Mouse (Mus musculus) CH12F3 (cell line): Measurements from ENCODE around the gene Gal3st4.

ENCODE experiments used
- in situ Hi-C: fragments of 300-500 bp; cut with MboI; formaldehyde crosslinking; loops from 2 replicates; pipeline ENCODE4 v1.14.3; 2020; ENCODE audit warnings: low sequenced_read_pairs

The Gal3st4 gene

GRCm38 (mm10) chr5:138272409-138272923, at the start of gene Gal3st4:
Gene Gal3st4, minus strand, starts transcription at chr5:138272840.
- in situ Hi-C loops = no loop called here

GRCm38 (mm10) chr5:138312795-138313194, 40.2 kb upstream of the Gal3st4 start:
- in situ Hi-C loops = no loop called here

GRCm38 (mm10) chr5:138299613-138300012, 27.0 kb upstream of the Gal3st4 start:
- in situ Hi-C loops = no loop called here

- in situ Hi-C loops = no loop called here
These were observed 21.5 kb upstream of the Gal3st4 start for GRCm38 (mm10) chr5:138294158-138294557.

GRCm38 (mm10) chr5:138291638-138292037, 19.0 kb upstream of the Gal3st4 start:
- in situ Hi-C loops = no loop called here

- in situ Hi-C loops = no loop called here
These were observed 15.2 kb upstream of the Gal3st4 start for GRCm38 (mm10) chr5:138287861-138288260.

- in situ Hi-C loops = no loop called here
These were observed 10.9 kb upstream of the Gal3st4 start for GRCm38 (mm10) chr5:138283540-138283939.

GRCm38 (mm10) chr5:138281798-138282197, 9.2 kb upstream of the Gal3st4 start:
- in situ Hi-C loops = no loop called here

- in situ Hi-C loops = no loop called here
These were observed 8.2 kb upstream of the Gal3st4 start for GRCm38 (mm10) chr5:138280829-138281228.

- in situ Hi-C loops = no loop called here
These were observed 7.8 kb upstream of the Gal3st4 start for GRCm38 (mm10) chr5:138280425-138280768.

- in situ Hi-C loops = no loop called here
These were observed 7.2 kb upstream of the Gal3st4 start, which contains the start of the genes Gm43720, Gpc2 and Stag3 for GRCm38 (mm10) chr5:138279585-138280424. Gene Gm43720, minus strand, starts transcription at chr5:138279958. Gene Gpc2, minus strand, starts transcription at chr5:138280005. Gene Stag3, plus strand, starts transcription at chr5:138280240.

- in situ Hi-C loops = no loop called here
These were observed 5.4 kb upstream of the Gal3st4 start for GRCm38 (mm10) chr5:138277994-138278393.

- in situ Hi-C loops = no loop called here
These were observed 2.8 kb upstream of the Gal3st4 start for GRCm38 (mm10) chr5:138275216-138276050.

GRCm38 (mm10) chr5:138274186-138274585, 1.5 kb upstream of the Gal3st4 start:
- in situ Hi-C loops = no loop called here

GRCm38 (mm10) chr5:138271232-138271631, 1.4 kb downstream of the Gal3st4 start:
- in situ Hi-C loops = no loop called here

GRCm38 (mm10) chr5:138268980-138269379, 3.7 kb downstream of the Gal3st4 start:
- in situ Hi-C loops = no loop called here

GRCm38 (mm10) chr5:138267114-138267513, 5.5 kb downstream of the Gal3st4 start:
- in situ Hi-C loops = no loop called here

- in situ Hi-C loops = no loop called here
These were observed 6.9 kb downstream of the Gal3st4 start for GRCm38 (mm10) chr5:138265712-138266111.

- in situ Hi-C loops = no loop called here
These were observed 8.4 kb downstream of the Gal3st4 start for GRCm38 (mm10) chr5:138264207-138264578.

GRCm38 (mm10) chr5:138263260-138264206, 9.1 kb downstream of the Gal3st4 start, which contains the start of gene BC037034:
Gene BC037034, minus strand, starts transcription at chr5:138264033.
- in situ Hi-C loops = no loop called here
